Mouse (Mus musculus): ENCODE results near the gene Trim52. TPM values are rescaled to one million over a fixed set of nuclear protein-coding genes. Genes with fewer than 3 reads are reported as not detected.

Trim52 gene
- polyA plus RNA-seq (2014; fragmentation: Nextera tagmentation; extraction: Ambion mirVana) = not detected in 2 replicates

DNA sequence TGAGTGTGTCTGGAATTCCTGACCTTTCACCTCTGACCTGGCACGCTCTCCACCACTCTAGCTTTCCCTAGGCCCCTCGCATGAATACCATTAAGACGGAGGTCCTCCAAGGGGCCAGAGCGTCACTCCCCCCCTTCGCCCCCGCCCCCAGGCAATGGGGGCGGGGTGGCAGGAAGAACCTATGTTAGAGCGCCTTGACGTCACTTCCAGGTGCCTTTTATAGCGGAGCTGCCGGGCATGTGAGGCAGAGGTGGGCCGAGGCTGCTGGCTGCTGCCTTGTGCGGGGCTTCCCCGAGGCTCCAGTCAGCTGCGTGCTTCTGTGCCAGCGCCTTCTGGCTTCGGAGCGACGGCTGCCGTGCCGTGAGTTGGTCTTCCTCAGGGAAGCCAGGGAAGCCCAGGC is at the start of gene Trim52:
Gene Trim52 (plus strand): TSS at position 219 of the 400 bp plus-strand sequence.
- no peaks in the 10 kb centered on the region for H3K4me1 ChIP-seq (ENCODE audit: control insufficient read depth, insufficient read depth, low read length)
- no peak for ATAC-seq
- H3K27me3 ChIP-seq (replicated peaks; ENCODE audit: control insufficient read depth, insufficient read depth, low read length) = no peaks in the 10 kb centered on the region
- H3K27ac ChIP-seq (ENCODE audit: low read depth, low read length) = no peak within 1 kb of the TSS
- no peak within 1 kb of the TSS for H3K4me2 ChIP-seq (ENCODE audit: low read length)
- H3K4me3 ChIP-seq (ENCODE audit: low read depth, low read length) = no peak within 1 kb of the TSS
- 93% methylated on average over 21 of the region's 21 CpGs for WGBS
- H3K9ac ChIP-seq (ENCODE audit: low read length) = no peak within 1 kb of the TSS
- no peak for DNase-seq (ENCODE audit: low spot score)
- H3K36me3 ChIP-seq (ENCODE audit: control insufficient read depth, insufficient read depth, low read length) = no peaks in the 10 kb centered on the region
- no peaks in the 10 kb centered on the region for H3K9me3 ChIP-seq (replicated peaks; ENCODE audit: control insufficient read depth, low read length)

DNA sequence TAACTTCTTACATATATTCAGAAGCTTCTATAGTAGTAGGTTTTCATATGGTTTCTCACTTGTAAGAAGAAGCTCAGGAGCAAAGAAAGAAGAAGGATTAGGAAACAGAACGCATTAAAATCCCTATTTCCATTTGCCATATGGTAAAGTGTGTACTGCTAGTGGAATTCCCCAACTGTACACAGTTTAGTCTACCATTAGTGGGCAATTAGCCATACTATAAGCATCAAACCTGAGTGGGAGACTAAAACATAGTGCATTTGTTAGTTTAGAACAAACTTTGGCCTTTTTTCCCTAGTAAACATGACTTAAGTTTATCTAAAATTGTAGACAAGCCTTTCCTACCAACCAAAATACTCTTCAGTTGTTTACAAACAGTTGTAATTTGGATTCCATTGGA is 33.4 kb upstream of the Trim52 start:
- ATAC-seq (no peak), DNase-seq (ENCODE audit: low spot score) (no peak)
- H3K27me3 ChIP-seq (replicated peaks; ENCODE audit: control insufficient read depth, insufficient read depth, low read length) = no peaks in the 10 kb centered on the region
- 76% methylated on average over 1 of the region's 1 CpGs for WGBS
- H3K27ac ChIP-seq (ENCODE audit: low read depth, low read length) = no peak overlapping the region
- H3K4me3 ChIP-seq (ENCODE audit: low read depth, low read length) = no peak overlapping the region
- no peaks in the 10 kb centered on the region for H3K36me3 ChIP-seq (ENCODE audit: control insufficient read depth, insufficient read depth, low read length)
- H3K9ac ChIP-seq (ENCODE audit: low read length) = no peak overlapping the region
- no peak overlapping the region for H3K4me2 ChIP-seq (ENCODE audit: low read length)
- H3K9me3 ChIP-seq (replicated peaks; ENCODE audit: control insufficient read depth, low read length) = no peaks in the 10 kb centered on the region
- no peaks in the 10 kb centered on the region for H3K4me1 ChIP-seq (ENCODE audit: control insufficient read depth, insufficient read depth, low read length)

DNA sequence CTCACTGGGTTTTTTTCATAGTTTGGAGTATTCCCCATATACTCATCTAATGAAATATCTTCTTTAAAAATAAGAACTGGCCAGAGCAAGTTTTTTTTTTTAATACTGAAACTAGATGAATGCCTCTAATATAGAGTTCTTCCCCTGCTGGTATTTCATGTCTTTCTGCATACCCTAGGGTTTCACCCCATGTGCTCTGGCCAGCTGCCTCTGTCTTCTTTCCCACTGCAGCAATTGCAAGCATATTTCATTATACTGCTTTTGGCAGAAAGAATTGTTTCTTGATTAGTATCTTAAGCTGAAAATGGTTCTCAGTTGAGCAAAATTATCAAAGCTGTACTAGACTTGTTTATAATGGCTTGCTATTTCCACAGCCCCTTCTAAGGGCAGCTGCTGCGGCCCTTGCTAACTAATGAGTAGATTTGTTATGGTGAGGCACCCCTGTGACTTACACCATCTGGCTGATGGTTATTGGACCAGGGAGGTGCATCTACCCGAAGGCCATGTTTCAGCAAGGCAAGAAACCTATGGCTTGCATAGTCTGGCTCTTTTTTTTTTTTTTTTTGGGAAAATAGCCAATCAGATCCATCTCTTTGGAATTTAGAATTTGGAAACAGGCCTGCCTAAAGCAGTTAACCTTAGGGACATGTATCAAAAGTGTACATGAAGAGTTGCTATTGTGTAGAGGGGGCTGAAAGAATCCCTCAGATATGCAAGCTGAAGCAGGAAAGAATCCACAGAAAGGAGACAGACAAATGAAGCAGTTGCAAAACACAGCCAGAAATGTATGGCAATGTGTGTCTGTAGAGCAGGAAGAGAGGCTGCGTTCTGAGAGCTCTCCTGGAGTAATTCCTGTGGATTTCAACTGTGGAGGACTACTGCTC is 30.6 kb upstream of the Trim52 start:
- ATAC-seq (no peak), DNase-seq (ENCODE audit: low spot score) (peak; percentile 5)
- Histone ChIP-seq H3K9ac (ENCODE audit: low read length) (no peak overlapping the region), H3K27ac (ENCODE audit: low read depth, low read length) (no peak overlapping the region), H3K4me3 (ENCODE audit: low read depth, low read length) (no peak overlapping the region), H3K4me2 (ENCODE audit: low read length) (no peak overlapping the region), H3K27me3 (replicated peaks; ENCODE audit: control insufficient read depth, insufficient read depth, low read length) (no peaks in the 10 kb centered on the region), H3K36me3 (ENCODE audit: control insufficient read depth, insufficient read depth, low read length) (no peaks in the 10 kb centered on the region), H3K9me3 (replicated peaks; ENCODE audit: control insufficient read depth, low read length) (no peaks in the 10 kb centered on the region), H3K4me1 (ENCODE audit: control insufficient read depth, insufficient read depth, low read length) (no peaks in the 10 kb centered on the region)
- whole genome bisulfite sequencing = 77% methylated on average over 3 of the region's 3 CpGs

DNA sequence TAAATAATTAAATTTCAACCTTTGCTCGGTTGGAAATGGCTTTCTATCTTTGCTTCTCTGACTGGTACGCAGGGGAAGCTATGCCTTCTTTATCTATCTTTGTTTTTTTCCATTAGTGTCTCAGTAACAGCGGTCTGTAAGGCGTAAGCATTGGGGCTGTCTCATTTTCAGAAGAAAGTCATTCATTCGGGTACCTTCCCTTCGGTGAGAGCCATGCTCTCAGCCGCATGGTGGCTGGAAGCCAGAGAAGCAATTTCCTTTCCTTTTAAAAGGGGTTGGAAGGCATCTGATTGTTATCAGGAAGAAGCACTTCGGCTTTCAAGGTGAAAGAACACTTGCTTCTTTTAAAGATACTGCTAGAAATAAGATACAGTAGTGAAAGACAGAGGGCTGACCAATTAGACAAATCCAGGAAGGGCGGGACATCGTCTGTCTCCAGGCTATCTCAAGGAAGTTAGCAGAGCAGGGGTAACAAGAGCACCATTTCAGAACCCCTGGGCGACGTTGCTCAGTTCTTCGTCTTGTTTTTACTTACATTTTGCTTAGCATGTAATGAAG is 17.4 kb upstream of the Trim52 start:
- no peak for DNase-seq (ENCODE audit: low spot score)
- no peak overlapping the region for H3K4me3 ChIP-seq (ENCODE audit: low read depth, low read length)

DNA sequence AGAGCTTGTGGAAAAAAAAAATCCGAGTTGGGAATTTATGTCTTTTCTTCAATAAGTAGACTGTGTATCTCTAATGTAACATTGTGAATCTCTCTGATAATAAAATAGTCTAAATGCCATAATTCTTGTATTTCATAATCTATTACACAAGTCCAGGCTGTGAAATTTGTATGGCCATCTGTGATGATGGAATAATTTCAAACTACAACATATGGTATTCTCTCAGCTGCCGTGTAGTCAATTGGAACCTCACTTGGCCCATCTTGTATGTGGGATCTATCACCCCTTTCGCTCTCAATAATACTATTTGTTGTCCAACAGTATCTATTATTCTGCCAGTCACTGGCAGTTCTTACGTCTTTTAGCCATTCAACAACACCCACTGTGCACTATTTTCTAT is 9.2 kb upstream of the Trim52 start:
- DNase-seq (ENCODE audit: low spot score) = peak; percentile 5
- no peak overlapping the region for H3K9ac ChIP-seq (ENCODE audit: low read length)
- no peak for ATAC-seq
- no peaks in the 10 kb centered on the region for H3K9me3 ChIP-seq (replicated peaks; ENCODE audit: control insufficient read depth, low read length)
- no peaks in the 10 kb centered on the region for H3K4me1 ChIP-seq (ENCODE audit: control insufficient read depth, insufficient read depth, low read length)
- no peaks in the 10 kb centered on the region for H3K36me3 ChIP-seq (ENCODE audit: control insufficient read depth, insufficient read depth, low read length)
- H3K4me2 ChIP-seq (ENCODE audit: low read length) = no peak overlapping the region
- WGBS = 86% methylated on average over 4 of the region's 4 CpGs
- no peak overlapping the region for H3K27ac ChIP-seq (ENCODE audit: low read depth, low read length)
- no peak overlapping the region for H3K4me3 ChIP-seq (ENCODE audit: low read depth, low read length)
- no peaks in the 10 kb centered on the region for H3K27me3 ChIP-seq (replicated peaks; ENCODE audit: control insufficient read depth, insufficient read depth, low read length)

More for the DNA sequence above, 17.4 kb upstream of the Trim52 start:
- no peaks in the 10 kb centered on the region for H3K9me3 ChIP-seq (replicated peaks; ENCODE audit: control insufficient read depth, low read length)
- no peaks in the 10 kb centered on the region for H3K36me3 ChIP-seq (ENCODE audit: control insufficient read depth, insufficient read depth, low read length)
- no peak overlapping the region for H3K4me2 ChIP-seq (ENCODE audit: low read length)
- no peaks in the 10 kb centered on the region for H3K27me3 ChIP-seq (replicated peaks; ENCODE audit: control insufficient read depth, insufficient read depth, low read length)
- H3K9ac ChIP-seq (ENCODE audit: low read length) = no peak overlapping the region
- H3K4me1 ChIP-seq (ENCODE audit: control insufficient read depth, insufficient read depth, low read length) = no peaks in the 10 kb centered on the region
- WGBS = 84% methylated on average over 13 of the region's 13 CpGs
- H3K27ac ChIP-seq (ENCODE audit: low read depth, low read length) = no peak overlapping the region
- no peak for ATAC-seq

DNA sequence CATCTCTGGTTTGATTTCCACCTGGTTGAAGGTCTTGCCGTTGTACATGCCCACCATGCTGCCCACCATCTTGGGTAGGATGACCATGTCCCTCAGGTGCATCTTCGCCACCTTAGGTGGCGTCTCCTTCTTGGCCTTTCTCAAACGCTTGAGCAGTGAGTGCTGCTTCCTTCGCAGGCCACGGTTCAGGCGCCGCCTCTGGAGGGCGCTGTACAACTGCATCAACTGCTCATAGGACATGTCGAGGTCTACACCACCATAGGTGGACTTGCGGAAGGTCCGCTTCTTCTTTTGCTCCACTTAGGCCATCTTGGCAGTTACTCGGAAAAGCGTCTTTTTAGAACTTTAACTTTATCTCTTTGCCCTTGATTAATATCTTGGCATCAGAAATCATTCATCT is 5.1 kb upstream of the Trim52 start:
- no peak for DNase-seq (ENCODE audit: low spot score)
- Histone ChIP-seq H3K27me3 (replicated peaks; ENCODE audit: control insufficient read depth, insufficient read depth, low read length) (no peaks in the 10 kb centered on the region), H3K9ac (ENCODE audit: low read length) (no peak overlapping the region), H3K4me3 (ENCODE audit: low read depth, low read length) (no peak overlapping the region), H3K9me3 (replicated peaks; ENCODE audit: control insufficient read depth, low read length) (no peaks in the 10 kb centered on the region), H3K4me2 (ENCODE audit: low read length) (no peak overlapping the region), H3K4me1 (ENCODE audit: control insufficient read depth, insufficient read depth, low read length) (no peaks in the 10 kb centered on the region), H3K36me3 (ENCODE audit: control insufficient read depth, insufficient read depth, low read length) (no peaks in the 10 kb centered on the region), H3K27ac (ENCODE audit: low read depth, low read length) (no peak overlapping the region)
- 94% methylated on average over 14 of the region's 14 CpGs for WGBS
- no peak for ATAC-seq

DNA sequence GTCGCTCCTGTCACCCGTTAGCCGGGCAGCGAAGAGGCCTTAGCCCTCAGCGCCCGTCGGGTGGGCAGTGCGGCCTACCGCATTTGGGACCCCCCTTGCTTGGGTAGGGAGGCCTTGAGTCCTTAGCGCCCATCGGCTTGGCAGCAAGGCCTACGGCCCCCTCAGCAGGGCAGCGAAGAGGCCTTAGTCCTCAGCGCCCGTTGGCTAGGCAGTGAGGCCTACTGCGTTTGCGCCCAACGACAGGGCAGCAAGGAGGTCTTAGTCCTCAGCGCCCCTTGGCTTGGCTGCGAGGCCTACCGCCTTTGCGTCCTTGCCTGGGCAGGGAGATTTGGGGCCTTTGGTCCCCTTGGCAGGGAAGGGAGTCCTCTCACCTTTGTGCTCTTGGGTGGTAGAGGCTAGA is 427 bp downstream of the Trim52 start:
- WGBS = 96% methylated on average over 22 of the region's 22 CpGs
- no peak overlapping the region for H3K4me2 ChIP-seq (ENCODE audit: low read length)
- DNase-seq (ENCODE audit: low spot score) (no peak), ATAC-seq (no peak)
- H3K27me3 ChIP-seq (replicated peaks; ENCODE audit: control insufficient read depth, insufficient read depth, low read length) = no peaks in the 10 kb centered on the region
- H3K4me3 ChIP-seq (ENCODE audit: low read depth, low read length) = no peak overlapping the region
- H3K36me3 ChIP-seq (ENCODE audit: control insufficient read depth, insufficient read depth, low read length) = no peaks in the 10 kb centered on the region
- no peaks in the 10 kb centered on the region for H3K4me1 ChIP-seq (ENCODE audit: control insufficient read depth, insufficient read depth, low read length)
- no peaks in the 10 kb centered on the region for H3K9me3 ChIP-seq (replicated peaks; ENCODE audit: control insufficient read depth, low read length)
- H3K27ac ChIP-seq (ENCODE audit: low read depth, low read length) = no peak overlapping the region
- no peak overlapping the region for H3K9ac ChIP-seq (ENCODE audit: low read length)

DNA sequence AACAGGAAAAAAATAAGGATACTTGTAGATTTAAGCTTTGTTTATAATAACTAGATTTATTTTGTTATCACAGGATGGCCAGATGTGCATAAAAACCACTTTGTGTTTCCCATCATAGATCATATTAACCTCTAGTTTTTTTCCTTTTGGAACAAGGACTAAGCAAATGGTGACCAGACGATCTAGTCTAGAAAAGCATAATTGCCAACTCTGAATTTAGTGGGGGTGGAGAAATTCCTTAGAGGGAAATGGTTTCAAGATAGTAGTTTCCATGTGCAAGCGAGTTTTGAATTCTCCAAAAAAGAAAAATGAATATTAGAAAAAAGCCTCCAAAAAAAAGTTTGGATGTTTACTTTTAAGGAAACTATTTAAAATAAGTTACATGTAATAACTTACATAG is 13.4 kb downstream of the Trim52 start:
- DNase-seq (ENCODE audit: low spot score) = no peak
- Histone ChIP-seq H3K27me3 (replicated peaks; ENCODE audit: control insufficient read depth, insufficient read depth, low read length) (no peaks in the 10 kb centered on the region), H3K9ac (ENCODE audit: low read length) (no peak overlapping the region), H3K4me2 (ENCODE audit: low read length) (no peak overlapping the region), H3K27ac (ENCODE audit: low read depth, low read length) (no peak overlapping the region), H3K4me1 (ENCODE audit: control insufficient read depth, insufficient read depth, low read length) (no peaks in the 10 kb centered on the region), H3K9me3 (replicated peaks; ENCODE audit: control insufficient read depth, low read length) (no peaks in the 10 kb centered on the region), H3K4me3 (ENCODE audit: low read depth, low read length) (no peak overlapping the region), H3K36me3 (ENCODE audit: control insufficient read depth, insufficient read depth, low read length) (no peaks in the 10 kb centered on the region)
- ATAC-seq = no peak
- 85% methylated on average over 2 of the region's 2 CpGs for WGBS

DNA sequence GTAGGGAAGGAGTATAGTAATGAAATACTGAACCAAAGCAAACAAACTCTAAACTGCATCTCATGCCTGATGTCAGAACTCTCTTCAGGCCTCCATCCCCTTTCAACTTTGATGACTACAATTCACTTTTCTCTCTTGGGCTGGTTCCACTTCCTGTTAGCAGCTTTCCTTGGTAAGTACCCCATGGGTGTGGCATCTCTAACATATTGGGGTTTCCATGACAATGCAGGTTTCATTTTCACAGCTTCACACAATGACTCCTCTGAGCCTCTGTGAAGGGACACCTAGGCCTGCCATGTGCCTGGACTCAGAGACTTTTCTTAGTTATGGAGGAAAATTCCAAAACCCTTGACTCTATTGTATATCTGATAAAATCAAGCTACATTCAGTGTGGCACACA is 30.3 kb downstream of the Trim52 start:
- H3K27ac ChIP-seq (ENCODE audit: low read depth, low read length) = no peak overlapping the region
- H3K9ac ChIP-seq (ENCODE audit: low read length) = no peak overlapping the region
- no peaks in the 10 kb centered on the region for H3K4me1 ChIP-seq (ENCODE audit: control insufficient read depth, insufficient read depth, low read length)
- H3K27me3 ChIP-seq (replicated peaks; ENCODE audit: control insufficient read depth, insufficient read depth, low read length) = no peaks in the 10 kb centered on the region
- H3K4me3 ChIP-seq (ENCODE audit: low read depth, low read length) = no peak overlapping the region
- DNase-seq (ENCODE audit: low spot score) = no peak
- H3K4me2 ChIP-seq (ENCODE audit: low read length) = no peak overlapping the region
- no peaks in the 10 kb centered on the region for H3K36me3 ChIP-seq (ENCODE audit: control insufficient read depth, insufficient read depth, low read length)
- H3K9me3 ChIP-seq (replicated peaks; ENCODE audit: control insufficient read depth, low read length) = no peaks in the 10 kb centered on the region
- ATAC-seq = no peak

Data from forebrain, embryonic 14.5 days (tissue).